Mouse (Mus musculus): ENCODE measurements around the gene Unc93a.
"Not testable (repeated sequence)": the region's sequence is repeated elsewhere in the genome, so short reads cannot be mapped to it uniquely, and the experiment has no call there.

Gene Unc93a

DNA sequence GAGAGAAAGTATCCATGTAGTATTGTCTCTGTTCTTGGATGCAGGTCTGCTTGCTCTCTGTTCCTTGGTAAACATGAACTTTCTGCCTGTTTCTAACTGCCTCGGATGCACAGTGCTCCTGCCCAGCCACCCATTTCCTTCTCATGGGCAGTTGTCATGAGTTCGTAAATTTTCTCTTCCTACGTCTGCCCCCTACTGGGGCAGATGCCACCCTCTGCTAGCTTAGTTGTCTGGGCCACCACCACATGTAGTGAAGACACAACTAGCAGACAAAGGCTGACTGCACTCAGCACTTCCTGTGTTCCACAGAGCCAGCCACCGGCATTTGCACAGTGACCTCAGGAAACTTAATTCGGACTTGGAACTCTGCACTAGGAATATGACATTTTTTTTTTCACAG lies 62.4 kb downstream of the Unc93a start:
- not testable (repeated sequence) for DNase-seq (ENCODE audit: low spot score in 2 of 2)

DNA sequence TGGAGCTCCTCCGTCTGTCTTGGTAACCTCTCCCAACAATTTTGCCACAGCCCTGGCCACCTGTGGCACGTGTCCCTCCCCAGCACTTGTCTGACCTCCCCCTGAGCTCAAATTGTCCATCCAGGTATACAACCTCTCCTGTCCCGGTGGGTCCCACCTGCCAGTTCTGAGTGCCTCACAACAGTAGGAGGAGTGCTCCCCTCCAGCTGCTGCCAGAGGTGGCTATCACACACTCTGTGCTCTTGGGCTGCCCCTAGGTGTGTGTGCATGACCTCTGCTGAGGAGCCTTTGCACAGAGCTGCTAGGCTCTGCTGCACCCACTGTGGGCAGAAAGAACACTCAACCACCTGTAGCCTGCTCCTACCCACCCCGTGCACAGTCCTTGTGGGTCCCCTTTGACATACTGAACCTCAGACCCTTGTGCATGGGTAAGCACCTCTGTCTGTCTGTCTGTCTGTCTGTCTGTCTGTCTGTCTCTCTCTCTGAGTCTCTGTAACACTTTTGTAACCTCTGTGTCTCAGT lies 63.7 kb downstream of the Unc93a start:
- DNase-seq (ENCODE audit: low spot score in 2 of 2): not testable (repeated sequence)

DNA sequence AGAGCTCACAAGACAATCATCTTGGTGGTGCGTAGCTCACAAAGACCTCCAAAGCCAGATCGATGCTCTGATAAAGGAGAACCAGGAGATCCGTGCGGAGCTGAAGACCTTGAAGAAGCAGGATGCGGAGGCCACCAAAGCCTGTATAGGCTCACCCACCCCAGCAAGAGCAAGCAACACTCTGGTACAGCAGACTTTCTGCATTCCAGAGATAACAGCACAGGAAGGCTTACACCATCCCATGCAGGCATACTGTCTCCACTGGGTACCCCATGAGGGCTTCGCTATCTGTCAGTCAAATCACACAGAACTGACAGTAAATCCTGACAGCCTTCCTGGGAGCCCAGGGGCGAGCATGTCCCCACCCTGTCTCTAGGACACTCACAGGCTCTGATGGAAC lies 68.7 kb downstream of the Unc93a start:
- DNase-seq (ENCODE audit: low spot score in 2 of 2): not testable (repeated sequence)

DNA sequence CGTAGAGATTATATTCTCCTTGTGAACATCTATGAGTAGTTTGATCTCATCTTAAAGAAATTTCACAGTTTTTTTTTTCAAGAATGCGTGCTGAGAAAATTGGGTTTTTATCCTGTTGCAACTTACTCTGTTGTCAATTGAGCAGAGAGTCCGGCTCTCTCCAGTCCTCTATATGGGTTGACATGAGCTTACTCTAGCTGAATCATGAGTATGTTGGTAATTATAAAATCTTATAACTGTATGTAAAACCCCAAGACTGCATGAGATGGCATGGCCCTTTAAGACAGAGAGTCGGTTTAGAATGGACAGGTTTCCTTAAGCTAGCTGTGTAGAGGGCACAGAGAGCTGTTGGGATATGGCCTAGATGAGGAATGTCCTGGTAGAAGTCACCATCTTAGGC lies 70.8 kb downstream of the Unc93a start, which contains the start of gene Tcp10b:
TSS of gene Tcp10b (plus strand) at position 301 of the 400 bp plus-strand sequence.
- not testable (repeated sequence) for DNase-seq (ENCODE audit: low spot score in 2 of 2)

Data from left cerebral cortex, adult 9 months (tissue).